Mouse (Mus musculus): ENCODE data around the gene Gm49721.
"Not testable (repeated sequence)": the region's sequence is repeated elsewhere in the genome, so short reads cannot be mapped to it uniquely, and the experiment has no call there.

DNA sequence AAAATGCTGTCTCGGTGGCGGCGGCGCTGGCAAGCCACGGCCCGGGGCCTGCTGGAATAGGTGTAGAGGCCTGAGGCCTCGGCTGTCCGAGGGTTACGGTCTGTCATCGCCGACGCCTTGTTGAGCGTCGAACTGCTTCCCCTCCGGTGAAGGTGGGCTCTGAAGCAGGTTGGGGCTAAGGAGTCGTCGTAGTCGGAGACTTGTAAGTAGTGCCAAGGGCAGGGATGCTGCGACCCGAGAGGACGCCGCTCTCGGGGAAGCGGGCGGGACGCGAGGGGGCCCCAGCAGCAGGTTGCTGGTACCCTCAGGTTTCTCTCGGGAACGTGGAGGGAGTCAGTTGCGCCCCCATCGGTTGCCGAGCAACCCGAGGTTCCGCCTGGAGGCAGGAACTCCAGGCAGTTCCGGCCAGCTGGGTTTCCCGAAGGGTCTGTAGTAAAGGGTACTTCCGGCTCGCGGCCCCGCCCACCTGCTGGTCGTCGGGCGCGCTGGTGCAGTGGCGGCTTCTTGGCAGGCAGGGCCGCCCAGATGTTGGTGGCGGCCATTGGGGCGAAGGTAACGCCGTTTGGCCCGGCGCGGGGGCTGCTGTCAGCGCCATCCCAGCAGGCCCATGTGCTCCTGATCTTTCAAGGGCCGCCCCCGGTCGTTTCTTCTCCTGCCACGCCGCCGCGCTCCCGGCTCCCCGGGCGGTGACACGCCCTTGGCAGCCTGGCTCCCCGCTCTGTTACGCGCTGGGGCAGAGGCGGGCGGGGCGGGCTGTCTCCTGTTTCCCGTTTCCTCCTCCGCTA is 30.5 kb upstream of the Gm49721 start, which contains the start of gene Rsph3b:
- not testable (repeated sequence) for TF ChIP-seq USF1 (IDR thresholded peaks at IDR 0.05; ENCODE audit: low read depth, low read length); GABPA (IDR thresholded peaks at IDR 0.05; ENCODE audit: insufficient replicate concordance, low read depth, low read length); EP300 (IDR thresholded peaks at IDR 0.05; ENCODE audit: low read length); ZC3H11A (IDR thresholded peaks at IDR 0.05; ENCODE audit: low read depth, low read length); UBTF (IDR thresholded peaks at IDR 0.05; ENCODE audit: low read depth, low read length); CTCF (conservative IDR thresholded peaks at IDR 0.05 in 1 of 2, IDR thresholded peaks at IDR 0.05 in 1 of 2; ENCODE audit: low read depth in 2 of 2, low read length in 2 of 2); TCF12 (IDR thresholded peaks at IDR 0.05; ENCODE audit: low read depth, low read length); E2F4 (IDR thresholded peaks at IDR 0.05; ENCODE audit: insufficient replicate concordance, low read depth, low read length)
- TF ChIP-seq HCFC1 (IDR thresholded peaks at IDR 0.05; ENCODE audit: low read depth, low read length) (peak; percentile 57), NRF1 (IDR thresholded peaks at IDR 0.05; ENCODE audit: low read depth, low read length) (peak; percentile 26; the same call in 1 of the 2 replicates)

All from CH12.LX (cell line).